7 mouse cellular contexts compared by ENCODE assay signal in the genomic region with DNA sequence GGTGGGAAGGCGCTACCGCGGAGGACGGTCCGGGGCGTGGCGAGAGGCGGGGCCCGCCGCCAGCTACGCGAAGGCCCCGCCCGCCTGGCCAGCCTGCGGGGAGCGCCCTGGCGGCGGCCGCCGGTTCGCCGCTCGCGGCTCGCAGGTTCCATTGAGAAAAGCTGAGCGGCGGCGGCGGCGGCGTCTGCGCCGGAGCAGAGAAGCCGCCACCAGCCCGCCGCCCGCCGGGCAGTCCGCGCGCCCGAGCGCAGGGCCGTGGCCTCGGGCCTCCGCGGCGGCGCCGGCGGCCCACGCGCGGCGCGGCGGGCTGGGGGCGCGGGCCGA. TPM values are rescaled to one million over a fixed set of nuclear protein-coding genes. Genes with fewer than 3 reads are reported as not detected.
DNase-seq lines count a peak whose midpoint lies in the region; ATAC-seq and TF ChIP-seq lines count a peak whose summit lies in the region.

A gene (plus strand): TSS at position 107 of the 324 bp plus-strand sequence.

- H3K27ac ChIP-seq in thymus, adult 2 months (ENCODE audit: control insufficient read depth, insufficient read depth, low read length): peak within 1 kb of the TSS; percentile 16; the same call in 1 of the 2 replicates
- peak within 1 kb of the TSS; percentile 75 for H3K27ac ChIP-seq in hindbrain, embryonic 15.5 days (replicated peaks)

- H3K4me1 ChIP-seq in thymus, adult 2 months (replicated peaks; ENCODE audit: control insufficient read depth, insufficient read depth, low read length): peaks cover 49% of the 10 kb centered on the region
- peaks cover 78% of the 10 kb centered on the region for H3K4me1 ChIP-seq in erythroblast, embryonic 14.5 days (ENCODE audit: control insufficient read depth)
- H3K4me1 ChIP-seq in hindbrain, embryonic 15.5 days (replicated peaks): peaks cover 36% of the 10 kb centered on the region

- no peak for TF ChIP-seq CTCF in thymus, adult 2 months (IDR thresholded peaks at IDR 0.05; ENCODE audit: borderline replicate concordance, control insufficient read depth, extremely low read depth, insufficient read depth, low read length, poor library complexity)

- H3K4me2 ChIP-seq in hindbrain, embryonic 15.5 days: peak within 1 kb of the TSS; percentile 97

- DNase-seq in thymus, adult 2 months: no peak
- DNase-seq in thymus, postnatal 10 days (ENCODE audit: low spot score in 2 of 2): no peak
- no peak for DNase-seq in embryo, embryonic 9.5 days (ENCODE audit: extremely low spot score)
- DNase-seq in kidney, adult 18-20 months: no peak

- 12% methylated on average over 59 of the region's 60 CpGs for WGBS in thymus, adult 2 months
- 0% methylated on average over 32 of the region's 60 CpGs for WGBS in hindbrain, embryonic 15.5 days

- no peaks in the 10 kb centered on the region for H3K36me3 ChIP-seq in thymus, adult 2 months (ENCODE audit: control insufficient read depth, insufficient read depth, low read length)
- H3K36me3 ChIP-seq in erythroblast, embryonic 14.5 days (ENCODE audit: control insufficient read depth): peaks cover 46% of the 10 kb centered on the region
- H3K36me3 ChIP-seq in hindbrain, embryonic 15.5 days: no peaks in the 10 kb centered on the region

- peak within 1 kb of the TSS; percentile 65 for H3K9ac ChIP-seq in hindbrain, embryonic 15.5 days

- peak within 1 kb of the TSS; percentile 67 for H3K4me3 ChIP-seq in thymus, adult 2 months (ENCODE audit: control insufficient read depth, insufficient read depth, low read length)
- peak within 1 kb of the TSS; percentile 84 for H3K4me3 ChIP-seq in erythroblast, embryonic 14.5 days (replicated peaks)
- H3K4me3 ChIP-seq in hindbrain, embryonic 15.5 days: peak within 1 kb of the TSS; percentile 61

- no peaks in the 10 kb centered on the region; the same call in 1 of the 2 replicates for H3K9me3 ChIP-seq in erythroblast, embryonic 14.5 days (ENCODE audit: control insufficient read depth, low read length)
- H3K9me3 ChIP-seq in hindbrain, embryonic 15.5 days: no peaks in the 10 kb centered on the region

- no peaks in the 10 kb centered on the region for H3K27me3 ChIP-seq in thymus, adult 2 months (ENCODE audit: control insufficient read depth, insufficient read depth, low read length)
- no peaks in the 10 kb centered on the region for H3K27me3 ChIP-seq in erythroblast, embryonic 14.5 days (ENCODE audit: control insufficient read depth)
- peaks cover 7% of the 10 kb centered on the region; the same call in 1 of the 2 replicates for H3K27me3 ChIP-seq in hindbrain, embryonic 15.5 days

- ATAC-seq in hindbrain, embryonic 15.5 days (ENCODE audit: low FRiP score, low read depth): no peak
- no peak for ATAC-seq in megakaryocyte-erythroid progenitor cell, adult 5-6 weeks (replicated peaks; ENCODE audit: low FRiP score, low TSS enrichment, poor library complexity, severe bottlenecking)

- 0 out of 2 replicates have a peak, but pooled peaks have one; percentile 39 for TF ChIP-seq POLR2A in thymus, adult 2 months (IDR thresholded peaks at IDR 0.05; ENCODE audit: control insufficient read depth, extremely low read depth, insufficient read depth, low read length, poor library complexity)

RNA-seq across cellular contexts. Expression of the gene that starts here (rescaled TPM):
- 100 and 134 TPM in 2 replicates for polyA plus RNA-seq in thymus, adult 2 months (2012; rRNA removed)
- 331 and 361 TPM in 2 replicates for polyA plus RNA-seq in erythroblast, embryonic 14.5 days (2012)
- polyA plus RNA-seq in hindbrain, embryonic 15.5 days (2015; fragmentation: Nextera tagmentation; extraction: Ambion mirVana): 1.4 and 2.3 TPM in 2 replicates
- total RNA-seq in megakaryocyte-erythroid progenitor cell, adult 5-6 weeks (2014; fragmentation: Nextera tagmentation): 188 and 219 TPM in 2 replicates
- total RNA-seq in megakaryocyte-erythroid progenitor cell, adult 5-6 weeks (2017): 43.8 and 102 TPM in 2 replicates

Comparison
In these comparisons a context has a peak if more than half of its experiments do, and no peak if none do; other contexts are left out.
1. RNA of the gene that starts here (polyA plus RNA-seq): 331 to 361 TPM in erythroblast, embryonic 14.5 days and 100 to 134 TPM in thymus, adult 2 months; 1.4 to 2.3 TPM in hindbrain, embryonic 15.5 days; every median in the first group is over 10 times any median in the second.
2. Peak in every context shown above with its lines, with median percentiles within 50 percentile points of each other: H3K4me3 ChIP-seq.